22 mouse cellular contexts compared by ENCODE assay signal in genomic region chr7:76339308-76339707, GRCm38 (mm10).
"Had no signal": no experiment of that assay in that cellular context is flagged by ENCODE, and none has a peak within 500 bp of the region (broad histone marks: within the 10 kb centered on the region; RNA-seq: fewer than 3 reads in every experiment).

No protein-coding gene starts in this region.

- H3K27ac ChIP-seq: limb, embryonic 12.5 days; limb, embryonic 15.5 days; liver, embryonic 14.5 days; macrophage; midbrain, embryonic 12.5 days; midbrain, embryonic 15.5 days; neural tube, embryonic 12.5 days; neural tube, embryonic 15.5 days; stomach, postnatal 0 days had no signal

- ATAC-seq: liver, postnatal 0 days; lung, postnatal 0 days; midbrain, embryonic 15.5 days had no signal

- H3K4me3 ChIP-seq: limb, embryonic 12.5 days; limb, embryonic 15.5 days; midbrain, embryonic 12.5 days; midbrain, embryonic 15.5 days; neural tube, embryonic 12.5 days; neural tube, embryonic 15.5 days had no signal

- H3K9me3 ChIP-seq: limb, embryonic 12.5 days; limb, embryonic 15.5 days; midbrain, embryonic 12.5 days; midbrain, embryonic 15.5 days; neural tube, embryonic 12.5 days; neural tube, embryonic 15.5 days had no signal

- H3K9ac ChIP-seq: limb, embryonic 12.5 days; limb, embryonic 15.5 days; liver, embryonic 14.5 days; liver, postnatal 0 days; lung, embryonic 14.5 days; midbrain, embryonic 12.5 days; midbrain, embryonic 15.5 days; neural tube, embryonic 12.5 days; neural tube, embryonic 15.5 days had no signal

- H3K4me1 ChIP-seq: limb, embryonic 12.5 days; limb, embryonic 15.5 days; midbrain, embryonic 12.5 days; midbrain, embryonic 15.5 days; neural tube, embryonic 12.5 days; neural tube, embryonic 15.5 days had no signal

- H3K27me3 ChIP-seq: limb, embryonic 12.5 days; limb, embryonic 15.5 days; midbrain, embryonic 12.5 days; midbrain, embryonic 15.5 days; neural tube, embryonic 12.5 days; neural tube, embryonic 15.5 days had no signal

- DNase-seq: kidney, adult 9 months; kidney, postnatal 14 days; kidney, postnatal 4 days; left cerebral cortex, postnatal 4 days; liver, postnatal 0 days; lung, embryonic 14.5 days; right cerebral cortex, adult 18-20 months; right cerebral cortex, postnatal 25 days; thymus, adult 2 months; thymus, postnatal 14 days; thymus, postnatal 4 days had no signal

- H3K4me2 ChIP-seq: limb, embryonic 12.5 days; limb, embryonic 15.5 days; liver, embryonic 11.5 days; lung, embryonic 14.5 days; midbrain, embryonic 12.5 days; midbrain, embryonic 15.5 days; neural tube, embryonic 12.5 days; neural tube, embryonic 15.5 days had no signal

- H3K36me3 ChIP-seq: limb, embryonic 12.5 days; limb, embryonic 15.5 days; midbrain, embryonic 12.5 days; midbrain, embryonic 15.5 days; neural tube, embryonic 12.5 days; neural tube, embryonic 15.5 days had no signal
